Mouse (Mus musculus) CH12.LX (cell line): ENCODE measurements around the gene Atf7ip2.

Source experiments
- CTCF ChIP-seq, 2 experiments: IDR thresholded peaks in 1 of 2; conservative IDR thresholded peaks in 1 of 2; 2 replicates each; pipeline ENCODE4 v1.5.1; 2011 to 2012; ENCODE audit warnings: low read depth in 2 of 2, low read length in 2 of 2, improper control_type of control experiment in 1 of 2, inconsistent platforms in 1 of 2, mild to moderate bottlenecking in 1 of 2, moderate library complexity in 1 of 2
- EP300 ChIP-seq: IDR thresholded peaks from 2 replicates; pipeline ENCODE4 v1.6.1; 2011; ENCODE audit warnings: low read length, improper control_type of control experiment
- GABPA ChIP-seq: IDR thresholded peaks from 2 replicates; pipeline ENCODE4 v1.6.1; 2012; ENCODE audit warnings: low read depth, low read length, improper control_type of control experiment, inconsistent platforms; ENCODE audit not compliant: insufficient replicate concordance
- JUND ChIP-seq: conservative IDR thresholded peaks from 2 replicates; pipeline ENCODE4 v1.6.1; 2011; ENCODE audit warnings: low read depth, low read length, improper control_type of control experiment
- MEF2A ChIP-seq: IDR thresholded peaks from 2 replicates; pipeline ENCODE4 v1.6.1; 2014; ENCODE audit warnings: low read depth, mild to moderate bottlenecking, inconsistent platforms, low read length, improper control_type of control experiment, borderline replicate concordance
- NELFE ChIP-seq: IDR thresholded peaks from 2 replicates; pipeline ENCODE4 v1.6.1; 2011; ENCODE audit warnings: low read depth, low read length, improper control_type of control experiment
- PAX5 ChIP-seq: IDR thresholded peaks from 2 replicates; pipeline ENCODE4 v1.6.1; 2012; ENCODE audit warnings: low read length, inconsistent platforms, mixed read lengths
- POLR2A ChIP-seq: IDR thresholded peaks from 2 replicates; pipeline ENCODE4 v1.6.1; 2011; ENCODE audit warnings: low read depth, mild to moderate bottlenecking, improper control_type of control experiment, low read length
- RCOR1 ChIP-seq: conservative IDR thresholded peaks from 2 replicates; pipeline ENCODE4 v1.6.1; 2012; ENCODE audit warnings: low read depth, mild to moderate bottlenecking, inconsistent platforms, low read length, improper control_type of control experiment
- SIN3A ChIP-seq: IDR thresholded peaks from 2 replicates; pipeline ENCODE4 v1.6.1; 2012; ENCODE audit warnings: low read length, improper control_type of control experiment, inconsistent platforms
- TCF12 ChIP-seq: IDR thresholded peaks from 2 replicates; pipeline ENCODE4 v1.6.1; 2014; ENCODE audit warnings: low read depth, mild to moderate bottlenecking, inconsistent platforms, low read length, improper control_type of control experiment
- USF2 ChIP-seq: conservative IDR thresholded peaks from 2 replicates; pipeline ENCODE4 v1.6.1; 2011; ENCODE audit warnings: low read depth, low read length, improper control_type of control experiment
- ZC3H11A ChIP-seq: IDR thresholded peaks from 2 replicates; pipeline ENCODE4 v1.6.1; 2012; ENCODE audit warnings: low read depth, mild to moderate bottlenecking, inconsistent platforms, low read length, improper control_type of control experiment

DNA sequence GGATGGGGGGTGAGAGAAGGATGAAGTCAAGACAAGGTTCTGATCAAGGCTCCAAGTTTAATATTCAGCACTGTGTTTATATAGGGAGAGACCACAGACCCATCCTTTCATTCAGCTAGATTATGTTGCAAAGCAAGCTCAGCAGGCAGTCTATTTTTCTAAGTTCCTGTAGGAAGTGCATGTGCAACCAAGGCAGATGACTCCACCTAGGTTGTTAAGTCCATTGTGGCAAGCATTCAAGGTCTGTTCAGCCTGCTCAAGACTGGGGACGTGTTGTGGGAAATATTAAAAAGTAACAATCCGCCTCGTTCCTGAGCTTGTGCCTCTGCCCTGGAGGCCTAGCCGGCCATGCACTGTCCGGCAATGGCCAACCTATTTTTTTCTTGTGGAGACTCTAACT, 45.1 kb upstream of the Atf7ip2 start:
- TF ChIP-seq POLR2A: no peak
- TF ChIP-seq GABPA: no peak
- no peak for TF ChIP-seq PAX5
- no peak for TF ChIP-seq SIN3A
- TF ChIP-seq MEF2A: no peak
- no peak for TF ChIP-seq CTCF (conservative IDR thresholded peaks at IDR 0.05 in 1 of 2, IDR thresholded peaks at IDR 0.05 in 1 of 2; ENCODE audit: low read depth in 2 of 2, low read length in 2 of 2)
- TF ChIP-seq RCOR1: no peak
- TF ChIP-seq JUND: no peak
- no peak for TF ChIP-seq EP300
- no peak for TF ChIP-seq NELFE
- TF ChIP-seq ZC3H11A: no peak
- no peak for TF ChIP-seq TCF12
- TF ChIP-seq USF2: no peak
